Mouse (Mus musculus): Measurements from ENCODE around the gene Agxt. TPM values are rescaled to one million over a fixed set of nuclear protein-coding genes. Genes with fewer than 3 reads are reported as not detected.

The Agxt gene
- polyA plus RNA-seq, 2 experiments = not detected

- TF ChIP-seq POLR2A (IDR thresholded peaks at IDR 0.05; ENCODE audit: borderline replicate concordance, extremely low read depth, insufficient read depth, insufficient read length) = no peak
- ATAC-seq (ENCODE audit: low FRiP score, low read depth) (no peak), DNase-seq (ENCODE audit: low spot score) (peak; percentile 5)
- no peaks in the 10 kb centered on the region for H3K9me3 ChIP-seq (ENCODE audit: control insufficient read depth, low read length)
- no peak overlapping the region for H3K9ac ChIP-seq (ENCODE audit: low read depth, low read length, severe bottlenecking)
- H3K36me3 ChIP-seq (ENCODE audit: control insufficient read depth, insufficient read depth, low read length) = no peaks in the 10 kb centered on the region
- H3K27ac ChIP-seq (replicated peaks; ENCODE audit: low read depth, low read length) = no peak overlapping the region
- no peak overlapping the region for H3K4me3 ChIP-seq (replicated peaks; ENCODE audit: low read length)
- H3K27me3 ChIP-seq (ENCODE audit: control insufficient read depth, insufficient read depth, low read length) = no peaks in the 10 kb centered on the region
- 67% methylated on average over 10 of the region's 10 CpGs for WGBS
- no peak overlapping the region for H3K4me2 ChIP-seq (replicated peaks; ENCODE audit: low read depth, low read length, severe bottlenecking)
- peaks cover 4% of the 10 kb centered on the region; the same call in 1 of the 2 replicates for H3K4me1 ChIP-seq (ENCODE audit: control insufficient read depth, insufficient read depth, low read length)
Measured at GRCm38 (mm10) chr1:93130242-93130983, 4.6 kb upstream of the Agxt start.

DNA sequence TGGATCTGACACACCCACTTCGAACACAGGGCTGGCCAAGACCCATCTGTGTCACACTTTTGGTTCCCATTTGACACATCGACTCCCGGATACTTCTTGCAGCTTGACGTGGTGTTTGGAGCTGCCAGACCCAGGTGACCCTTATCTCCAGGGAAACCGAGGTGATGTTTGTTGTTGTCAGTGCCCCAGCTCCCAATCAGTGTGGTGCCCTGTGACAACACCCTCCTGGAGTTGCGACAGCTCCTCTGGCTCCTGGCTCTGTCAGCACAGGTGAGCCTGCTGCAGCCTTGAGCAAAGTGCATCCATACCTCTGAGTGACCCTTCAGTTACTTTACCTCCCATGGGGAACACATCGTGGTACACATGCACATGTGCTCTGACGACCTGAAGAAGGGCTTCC is 2.4 kb upstream of the Agxt start:
- no peak overlapping the region for H3K4me2 ChIP-seq (replicated peaks; ENCODE audit: low read depth, low read length, severe bottlenecking)
- no peak for ATAC-seq (ENCODE audit: low FRiP score, low read depth)
- H3K4me3 ChIP-seq (replicated peaks; ENCODE audit: low read length) = no peak overlapping the region
- H3K36me3 ChIP-seq (ENCODE audit: control insufficient read depth, insufficient read depth, low read length) = no peaks in the 10 kb centered on the region
- H3K4me1 ChIP-seq (ENCODE audit: control insufficient read depth, insufficient read depth, low read length) = peaks cover 4% of the 10 kb centered on the region; the same call in 1 of the 2 replicates
- no peak overlapping the region for H3K9ac ChIP-seq (ENCODE audit: low read depth, low read length, severe bottlenecking)
- DNase-seq (ENCODE audit: low spot score) = no peak
- TF ChIP-seq POLR2A (IDR thresholded peaks at IDR 0.05; ENCODE audit: borderline replicate concordance, extremely low read depth, insufficient read depth, insufficient read length) = no peak
- no peaks in the 10 kb centered on the region for H3K27me3 ChIP-seq (ENCODE audit: control insufficient read depth, insufficient read depth, low read length)
- H3K27ac ChIP-seq (replicated peaks; ENCODE audit: low read depth, low read length) = no peak overlapping the region
- WGBS = 58% methylated on average over 8 of the region's 8 CpGs
- no peaks in the 10 kb centered on the region for H3K9me3 ChIP-seq (ENCODE audit: control insufficient read depth, low read length)

- H3K27me3 ChIP-seq (ENCODE audit: control insufficient read depth, insufficient read depth, low read length) = no peaks in the 10 kb centered on the region
- no peak overlapping the region for H3K9ac ChIP-seq (ENCODE audit: low read depth, low read length, severe bottlenecking)
- H3K4me1 ChIP-seq (ENCODE audit: control insufficient read depth, insufficient read depth, low read length) = no peaks in the 10 kb centered on the region
- H3K4me2 ChIP-seq (replicated peaks; ENCODE audit: low read depth, low read length, severe bottlenecking) = no peak overlapping the region
- DNase-seq (ENCODE audit: low spot score) (no peak), ATAC-seq (ENCODE audit: low FRiP score, low read depth) (no peak)
- H3K36me3 ChIP-seq (ENCODE audit: control insufficient read depth, insufficient read depth, low read length) = no peaks in the 10 kb centered on the region
- H3K4me3 ChIP-seq (replicated peaks; ENCODE audit: low read length) = no peak overlapping the region
- 78% methylated on average over 6 of the region's 6 CpGs for WGBS
- no peak overlapping the region for H3K27ac ChIP-seq (replicated peaks; ENCODE audit: low read depth, low read length)
- H3K9me3 ChIP-seq (ENCODE audit: control insufficient read depth, low read length) = no peaks in the 10 kb centered on the region
- TF ChIP-seq POLR2A (IDR thresholded peaks at IDR 0.05; ENCODE audit: borderline replicate concordance, extremely low read depth, insufficient read depth, insufficient read length) = no peak
Measured at GRCm38 (mm10) chr1:93138534-93138933, 3.5 kb downstream of the Agxt start.

DNA sequence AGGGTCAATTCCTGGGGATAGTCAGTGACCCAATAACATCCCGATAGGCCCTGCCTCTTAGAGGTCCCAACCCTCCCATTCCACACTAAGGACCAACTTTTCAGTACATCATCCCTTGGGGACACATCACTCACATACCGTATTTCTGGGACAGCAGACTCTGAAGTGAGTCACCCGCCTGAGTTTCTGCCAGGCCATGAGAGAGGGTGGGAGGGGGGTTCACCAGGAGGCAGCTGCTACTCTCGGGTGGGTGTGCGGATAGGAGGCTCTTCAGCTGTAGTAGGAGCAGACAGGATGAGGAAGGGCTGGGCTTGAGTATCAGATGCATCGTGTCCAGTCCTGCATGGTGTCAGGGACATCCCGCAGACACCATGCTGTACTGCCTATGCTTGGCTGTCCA is 4.7 kb downstream of the Agxt start:
- Histone ChIP-seq H3K36me3 (ENCODE audit: control insufficient read depth, insufficient read depth, low read length) (no peaks in the 10 kb centered on the region), H3K4me2 (replicated peaks; ENCODE audit: low read depth, low read length, severe bottlenecking) (no peak overlapping the region), H3K4me3 (replicated peaks; ENCODE audit: low read length) (no peak overlapping the region), H3K4me1 (ENCODE audit: control insufficient read depth, insufficient read depth, low read length) (no peaks in the 10 kb centered on the region), H3K9me3 (ENCODE audit: control insufficient read depth, low read length) (no peaks in the 10 kb centered on the region), H3K27ac (replicated peaks; ENCODE audit: low read depth, low read length) (no peak overlapping the region), H3K9ac (ENCODE audit: low read depth, low read length, severe bottlenecking) (no peak overlapping the region), H3K27me3 (ENCODE audit: control insufficient read depth, insufficient read depth, low read length) (no peaks in the 10 kb centered on the region)
- ATAC-seq (ENCODE audit: low FRiP score, low read depth) (no peak), DNase-seq (ENCODE audit: low spot score) (no peak)
- TF ChIP-seq POLR2A (IDR thresholded peaks at IDR 0.05; ENCODE audit: borderline replicate concordance, extremely low read depth, insufficient read depth, insufficient read length) = no peak
- WGBS = 85% methylated on average over 7 of the region's 7 CpGs

- H3K4me2 ChIP-seq (replicated peaks; ENCODE audit: low read depth, low read length, severe bottlenecking) = no peak overlapping the region
- no peaks in the 10 kb centered on the region for H3K27me3 ChIP-seq (ENCODE audit: control insufficient read depth, insufficient read depth, low read length)
- H3K4me3 ChIP-seq (replicated peaks; ENCODE audit: low read length) = no peak overlapping the region
- no peaks in the 10 kb centered on the region for H3K9me3 ChIP-seq (ENCODE audit: control insufficient read depth, low read length)
- WGBS = 90% methylated on average over 1 of the region's 1 CpGs
- DNase-seq (ENCODE audit: low spot score) (no peak), ATAC-seq (ENCODE audit: low FRiP score, low read depth) (no peak)
- H3K36me3 ChIP-seq (ENCODE audit: control insufficient read depth, insufficient read depth, low read length) = no peaks in the 10 kb centered on the region
- H3K4me1 ChIP-seq (ENCODE audit: control insufficient read depth, insufficient read depth, low read length) = no peaks in the 10 kb centered on the region
- H3K27ac ChIP-seq (replicated peaks; ENCODE audit: low read depth, low read length) = no peak overlapping the region
- H3K9ac ChIP-seq (ENCODE audit: low read depth, low read length, severe bottlenecking) = no peak overlapping the region
- no peak for TF ChIP-seq POLR2A (IDR thresholded peaks at IDR 0.05; ENCODE audit: borderline replicate concordance, extremely low read depth, insufficient read depth, insufficient read length)
Measured at GRCm38 (mm10) chr1:93142871-93143270, 7.8 kb downstream of the Agxt start.

Data from limb, embryonic 14.5 days (tissue).